Mouse (Mus musculus): ENCODE data around the gene Ptprz1.

- no peak for TF ChIP-seq ZNF384 (IDR thresholded peaks at IDR 0.05; ENCODE audit: low read depth, low read length)
- no peak for TF ChIP-seq HCFC1 (IDR thresholded peaks at IDR 0.05; ENCODE audit: borderline replicate concordance, insufficient read depth, low read length)
- TF ChIP-seq CHD2 (IDR thresholded peaks at IDR 0.05; ENCODE audit: low read depth, low read length): no peak
- no peak for TF ChIP-seq MAFK (IDR thresholded peaks at IDR 0.05; ENCODE audit: insufficient read depth, low read depth, low read length)
Measured at GRCm38 (mm10) chr6:23014988-23015613, 139.8 kb downstream of the Ptprz1 start.
